Mouse (Mus musculus) intestine, embryonic 14.5 days (tissue): ENCODE results near the gene Gm10591. TPM values are rescaled to one million over a fixed set of nuclear protein-coding genes. Genes with fewer than 3 reads are reported as not detected.
"Not testable (repeated sequence)": the region's sequence is repeated elsewhere in the genome, so short reads cannot be mapped to it uniquely, and the experiment has no call there.

Experiments used
- ATAC-seq: fragments of 200-750 bp; cut with Nextera tagmentation; replicated peaks from 2 replicates; pipeline ENCODE4 v1.8.0; 2017; ENCODE audit warnings: low read depth, moderate number of reproducible peaks, moderate TSS enrichment, moderate library complexity; ENCODE audit not compliant: low FRiP score, low TSS enrichment
- DNase-seq: peaks from one replicate; pipeline ENCODE4 v3.0.0-alpha.2; 2018; ENCODE audit warnings: low spot score
- H3K27ac ChIP-seq: fragments of 300-500 bp; sonication (generic); 2 replicates; pipeline ENCODE4 v1.5.1; 2014; ENCODE audit warnings: low read depth, mild to moderate bottlenecking, control low read depth
- H3K27me3 ChIP-seq: fragments of 300-500 bp; sonication (generic); replicated peaks from 2 replicates; pipeline ENCODE4 v1.6.1; 2014; ENCODE audit warnings: low read length, control low read depth; ENCODE audit not compliant: control insufficient read depth, insufficient read depth
- H3K36me3 ChIP-seq: fragments of 300-500 bp; sonication (generic); 2 replicates; pipeline ENCODE4 v1.6.1; 2014; ENCODE audit warnings: low read length, control low read depth; ENCODE audit not compliant: control insufficient read depth, insufficient read depth
- H3K4me1 ChIP-seq: fragments of 300-500 bp; sonication (generic); replicated peaks from 2 replicates; pipeline ENCODE4 v1.6.1; 2014; ENCODE audit warnings: low read length, control low read depth, mixed read lengths; ENCODE audit not compliant: control insufficient read depth, insufficient read depth
- H3K4me2 ChIP-seq: fragments of 300-500 bp; sonication (generic); 2 replicates; pipeline ENCODE4 v1.6.1; 2014; ENCODE audit warnings: low read length
- H3K4me3 ChIP-seq: fragments of 300-500 bp; sonication (generic); 2 replicates; pipeline ENCODE4 v1.5.1; 2014; ENCODE audit warnings: low read depth, low read length, control low read depth, mixed read lengths
- H3K9ac ChIP-seq: fragments of 300-500 bp; sonication (generic); 2 replicates; pipeline ENCODE4 v1.6.1; 2014; ENCODE audit warnings: mild to moderate bottlenecking, low read length
- H3K9me3 ChIP-seq: fragments of 300-500 bp; sonication (generic); 2 replicates; pipeline ENCODE4 v1.6.1; 2016; ENCODE audit warnings: low read length, control low read depth; ENCODE audit not compliant: control insufficient read depth
- WGBS: fragments of 180-500 bp; shearing (Covaris S2); extraction: QIAGEN DNeasy Blood & Tissue Kit; methylation state at CpG from one replicate; pipeline ENCODE4 v1.1.7; 2014; 5-methylcytosine and 5-hydroxymethylcytosine counted together
- polyA plus RNA-seq: library from polyadenylated mRNA; unstranded; fragments of >200 nt; fragmentation: Nextera tagmentation; extraction: Ambion mirVana; gene quantifications from 2 replicates; pipeline ENCODE4 v1.2.1, GENCODE M21; 2014

The Gm10591 gene
- not detected in 2 replicates for polyA plus RNA-seq

DNA sequence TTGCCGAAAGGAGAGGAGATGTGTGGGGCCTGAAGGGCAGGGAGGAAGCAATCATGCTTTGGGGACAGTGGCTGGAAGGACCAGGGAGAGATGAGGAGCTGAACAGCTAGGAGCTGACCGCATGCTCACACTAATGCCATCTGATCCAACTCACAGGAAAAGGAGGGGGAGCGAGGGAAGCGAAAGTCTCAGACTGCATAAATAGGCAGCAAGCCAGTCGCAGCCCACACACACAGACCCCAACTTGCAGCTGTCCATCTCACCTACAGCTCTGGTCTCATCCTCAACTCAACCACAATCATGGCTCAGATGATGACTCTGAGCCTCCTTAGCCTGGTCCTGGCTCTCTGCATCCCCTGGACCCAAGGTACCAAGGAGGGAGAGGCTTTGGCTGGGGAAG is at the start of gene Gm10591:
Gm10591 (plus strand) TSS at position 301 of the 400 bp plus-strand sequence.
- ATAC-seq, H3K4me2 ChIP-seq: not testable (repeated sequence)

DNA sequence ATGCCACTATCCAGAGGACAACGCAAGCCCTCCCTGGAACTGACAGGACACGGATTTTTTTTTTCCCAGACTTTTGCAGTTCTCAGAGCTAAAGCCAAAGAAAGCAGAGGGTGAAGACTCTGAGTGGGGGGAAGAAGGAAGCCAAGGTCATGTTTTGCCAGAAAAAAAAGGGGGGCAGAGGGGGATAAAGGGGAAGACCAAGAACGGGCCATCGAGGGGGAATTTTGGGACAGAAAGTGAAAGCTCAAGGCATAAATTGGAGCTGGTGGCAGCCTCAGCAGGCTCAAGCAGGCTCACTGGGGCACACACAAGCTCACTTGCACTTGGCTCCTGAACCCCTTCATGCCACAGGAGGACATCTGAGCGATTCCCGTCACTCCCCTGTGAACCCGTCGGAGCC is 17.4 kb downstream of the Gm10591 start, which contains the start of gene Gm2564:
Gm2564 (plus strand) TSS at position 301 of the 400 bp plus-strand sequence.
- WGBS, result no CpG with 5 or more reads among the region's 8 CpGs
- not testable (repeated sequence) for ATAC-seq

More for the DNA sequence above, at the start of gene Gm10591:
- WGBS, result no CpG with 5 or more reads among the region's 5 CpGs
- H3K4me3 ChIP-seq, H3K36me3 ChIP-seq, DNase-seq, H3K9me3 ChIP-seq, H3K9ac ChIP-seq, H3K27me3 ChIP-seq, H3K4me1 ChIP-seq, H3K27ac ChIP-seq: not testable (repeated sequence)

GRCm38 (mm10) chr4:42654951-42655350 is 43.0 kb downstream of the Gm10591 start, which contains the start of gene Ccl27b:
Gene Ccl27b (plus strand): TSS chr4:42655251.
- not testable (repeated sequence) for H3K4me1 ChIP-seq, H3K4me3 ChIP-seq, H3K36me3 ChIP-seq, H3K27me3 ChIP-seq, H3K4me2 ChIP-seq, DNase-seq, H3K9ac ChIP-seq, H3K27ac ChIP-seq, ATAC-seq, H3K9me3 ChIP-seq
- WGBS, result no CpG with 5 or more reads among the region's 9 CpGs

More for the DNA sequence above, 17.4 kb downstream of the Gm10591 start, which contains the start of gene Gm2564:
- H3K4me2 ChIP-seq, DNase-seq, H3K27me3 ChIP-seq, H3K4me1 ChIP-seq, H3K27ac ChIP-seq, H3K9ac ChIP-seq, H3K4me3 ChIP-seq, H3K36me3 ChIP-seq, H3K9me3 ChIP-seq: not testable (repeated sequence)

DNA sequence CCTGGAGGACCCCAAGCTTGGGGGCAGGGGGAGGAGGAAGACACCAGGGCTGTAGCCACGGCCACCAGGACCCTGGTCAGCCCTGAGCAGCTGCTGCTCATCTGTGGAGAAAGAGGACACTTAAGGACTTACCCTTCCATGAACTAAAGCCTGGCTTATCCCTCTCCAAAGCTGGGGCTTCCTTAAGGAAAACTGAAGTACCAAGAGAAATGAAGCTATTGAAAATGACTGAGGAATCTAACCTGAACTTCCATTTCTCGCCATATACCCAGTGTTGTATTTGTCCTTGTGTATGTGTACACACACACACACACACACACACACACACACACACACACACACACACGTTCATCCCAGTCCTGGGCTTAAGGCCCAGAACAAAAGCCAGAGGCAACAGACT is 49.8 kb downstream of the Gm10591 start, which contains the start of gene Il11ra2:
Il11ra2 (minus strand) TSS at position 101 of the 400 bp plus-strand sequence.
- not testable (repeated sequence) for H3K4me1 ChIP-seq, H3K27ac ChIP-seq, H3K4me2 ChIP-seq, H3K4me3 ChIP-seq, H3K9ac ChIP-seq, H3K9me3 ChIP-seq, H3K36me3 ChIP-seq, H3K27me3 ChIP-seq, ATAC-seq, DNase-seq
- WGBS, result no CpG with 5 or more reads among the region's 3 CpGs

Other genes with a start within 250 kb of the Gm10591 start
- gene Gm21586, start 172.8 kb upstream of the Gm10591 start, polyA plus RNA-seq, result not detected in 2 replicates
- 0.15 and 0.16 TPM in 2 replicates for gene Gm2163, start 145.4 kb upstream of the Gm10591 start, polyA plus RNA-seq
- 0.05 TPM in 1 of 2 replicates, not detected in the other for gene Fam205a2, start 84.0 kb upstream of the Gm10591 start, polyA plus RNA-seq
- 0.35 TPM in 1 of 2 replicates, not detected in the other for gene Gm2564, start 17.5 kb downstream of the Gm10591 start, polyA plus RNA-seq
- not detected in 2 replicates for gene Ccl27b, start 43.1 kb downstream of the Gm10591 start, polyA plus RNA-seq
- not detected in 2 replicates for gene Il11ra2, start 49.7 kb downstream of the Gm10591 start, polyA plus RNA-seq
- gene 4930578G10Rik, start 123.3 kb downstream of the Gm10591 start, polyA plus RNA-seq, result 0.34 TPM in 2 replicates
- gene Ccl19, start 144.4 kb downstream of the Gm10591 start, polyA plus RNA-seq, result not detected in 2 replicates
- 42.6 and 61.4 TPM in 2 replicates for gene Ccl21a, start 161.8 kb downstream of the Gm10591 start, polyA plus RNA-seq
- gene Fam205a1, start 241.7 kb downstream of the Gm10591 start, polyA plus RNA-seq, result not detected in 2 replicates
- gene Gm12394, start 244.6 kb downstream of the Gm10591 start, polyA plus RNA-seq, result 0.14 TPM in 1 of 2 replicates, not detected in the other